Mouse (Mus musculus) brown adipose tissue, adult 24 weeks (tissue): Measurements from ENCODE around the gene Vps51. TPM values are rescaled to one million over a fixed set of nuclear protein-coding genes. Genes with fewer than 3 reads are reported as not detected.

Source experiments
- H3K27ac ChIP-seq: fragments of 200-500 bp; replicated peaks from 2 replicates; pipeline ENCODE4 v1.5.1; 2012; ENCODE audit warnings: low read depth, mild to moderate bottlenecking, low read length
- H3K4me1 ChIP-seq: fragments of 200-500 bp; 2 replicates; pipeline ENCODE4 v1.6.1; 2012; ENCODE audit warnings: low read length, mixed read lengths; ENCODE audit not compliant: control insufficient read depth, insufficient read depth, insufficient read length
- H3K4me3 ChIP-seq: fragments of 200-500 bp; 2 replicates; pipeline ENCODE4 v1.5.1; 2012; ENCODE audit warnings: low read depth, mild to moderate bottlenecking, low read length, moderate library complexity; ENCODE audit not compliant: insufficient read depth
- polyA plus RNA-seq: library from polyadenylated mRNA; stranded (reverse); fragments of >200 nt; gene quantifications from 2 replicates; pipeline ENCODE4 v1.2.4, GENCODE M21; 2012; ENCODE audit not compliant: missing spikeins, insufficient read depth, insufficient read length

The Vps51 gene
- polyA plus RNA-seq, 1 experiment: 25.8 TPM

DNA sequence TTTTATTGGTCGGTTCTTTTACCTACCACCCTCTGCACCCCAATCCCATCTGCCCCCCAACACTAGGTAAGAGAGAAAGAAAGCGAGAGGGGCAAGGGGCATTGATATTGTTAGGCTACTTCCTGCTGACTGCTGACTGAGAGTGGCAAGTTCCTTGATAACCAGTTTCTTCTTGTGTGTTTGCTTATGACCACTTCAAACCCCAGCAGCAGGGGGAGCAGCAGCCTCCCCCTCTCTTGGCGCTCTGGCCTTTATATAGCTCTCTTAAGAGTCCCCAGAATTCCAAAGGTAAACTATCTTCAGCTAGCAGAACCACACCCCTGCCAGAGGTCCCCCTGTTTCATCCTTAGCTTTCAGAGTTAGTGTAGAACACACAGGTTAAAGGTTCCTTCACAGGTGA, 56.8 kb downstream of the Vps51 start:
- Histone ChIP-seq H3K4me1 (no peaks in the 10 kb centered on the region), H3K4me3 (no peak overlapping the region), H3K27ac (no peak overlapping the region)

DNA sequence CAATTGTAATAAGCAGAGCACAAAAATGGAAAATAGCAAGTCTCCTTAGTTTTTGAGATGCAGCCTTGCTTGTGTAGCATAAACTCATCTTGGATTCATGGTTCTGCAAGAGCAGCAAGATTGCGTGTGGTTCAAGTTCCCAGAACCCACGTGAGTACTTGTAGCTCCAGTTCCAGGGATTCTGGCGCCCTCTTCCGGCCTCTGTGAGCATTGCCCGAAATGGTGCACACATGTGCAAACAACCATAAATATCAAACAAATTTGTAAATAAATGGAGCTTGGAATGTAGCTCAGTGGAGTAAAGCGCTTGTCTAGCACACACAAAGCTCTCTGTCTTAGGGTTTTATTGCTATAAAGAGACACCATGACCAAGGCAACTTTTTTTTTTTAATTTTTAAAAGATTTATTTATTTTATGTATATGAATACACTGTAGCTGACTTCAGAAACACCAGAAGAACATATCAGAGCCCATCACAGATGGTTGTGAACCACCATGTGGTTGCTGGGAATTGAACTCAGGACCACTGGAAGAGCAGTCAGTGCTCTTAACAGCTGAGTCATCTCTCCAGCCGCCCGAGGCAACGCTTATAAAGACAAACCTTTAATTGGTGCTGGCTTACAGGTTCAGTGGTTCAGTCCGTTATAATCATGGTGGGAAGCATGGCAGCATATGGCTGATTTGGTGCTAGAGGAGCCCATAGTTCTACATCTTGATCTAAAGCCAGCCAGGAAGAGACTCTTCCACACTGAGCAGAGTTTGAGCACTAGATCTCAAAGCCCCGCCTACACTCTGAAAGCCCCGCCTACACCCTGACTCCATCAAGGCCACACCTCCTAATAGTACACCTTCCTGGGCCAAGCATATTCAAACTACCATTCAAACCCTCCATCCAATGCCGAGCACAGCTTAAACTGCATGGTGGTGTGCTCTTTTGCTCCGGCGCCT, 58.6 kb downstream of the Vps51 start:
- 0 out of 2 replicates have a peak, but pooled peaks cover 6% of the 10 kb centered on the region for H3K4me1 ChIP-seq
- no peak overlapping the region for H3K4me3 ChIP-seq
- no peak overlapping the region for H3K27ac ChIP-seq

Other genes with a start within 250 kb of the Vps51 start
- gene Frmd8, start 202.0 kb downstream of the Vps51 start, polyA plus RNA-seq: 6.6 and 7.0 TPM in 2 replicates
- 2.3 and 2.4 TPM in 2 replicates for gene Slc25a45, start 199.4 kb downstream of the Vps51 start, polyA plus RNA-seq
- gene Tigd3, start 183.1 kb downstream of the Vps51 start, polyA plus RNA-seq: not detected in 2 replicates
- gene Dpf2, start 164.2 kb downstream of the Vps51 start, polyA plus RNA-seq: 22.6 and 36.6 TPM in 2 replicates
- 4.0 and 5.4 TPM in 2 replicates for gene Cdc42ep2, start 152.4 kb downstream of the Vps51 start, polyA plus RNA-seq
- gene Pola2, start 113.0 kb downstream of the Vps51 start, polyA plus RNA-seq: 6.5 and 7.0 TPM in 2 replicates
- gene Slc22a20, start 91.1 kb downstream of the Vps51 start, polyA plus RNA-seq: not detected in 2 replicates
- gene Capn1, start 61.3 kb downstream of the Vps51 start, polyA plus RNA-seq: 14.2 and 15.9 TPM in 2 replicates
- 14.8 and 17.4 TPM in 2 replicates for gene Syvn1, start 30.7 kb downstream of the Vps51 start, polyA plus RNA-seq
- gene Mrpl49, start 19.4 kb downstream of the Vps51 start, polyA plus RNA-seq: 53.6 and 56.4 TPM in 2 replicates
- 701 and 753 TPM in 2 replicates for gene Fau, start 19.4 kb downstream of the Vps51 start, polyA plus RNA-seq
- 9.8 and 11.3 TPM in 2 replicates for gene Znhit2, start 16.0 kb downstream of the Vps51 start, polyA plus RNA-seq
- gene Tm7sf2, start 8.9 kb downstream of the Vps51 start, polyA plus RNA-seq: 7.3 and 15.5 TPM in 2 replicates
- gene Tmem262, start 2.8 kb upstream of the Vps51 start, polyA plus RNA-seq: not detected in 2 replicates
- gene Gm28374, start 5.0 kb upstream of the Vps51 start, polyA plus RNA-seq: not detected in 2 replicates
- gene Zfpl1, start 7.7 kb upstream of the Vps51 start, polyA plus RNA-seq: 14.0 and 20.5 TPM in 2 replicates
- gene Cdca5, start 7.8 kb upstream of the Vps51 start, polyA plus RNA-seq: not detected in 2 replicates
- gene AC131692.1, start 17.2 kb upstream of the Vps51 start, polyA plus RNA-seq: not detected in 2 replicates
- not detected in 2 replicates for gene Naaladl1, start 28.6 kb upstream of the Vps51 start, polyA plus RNA-seq
- gene Sac3d1, start 41.4 kb upstream of the Vps51 start, polyA plus RNA-seq: 5.7 and 6.8 TPM in 2 replicates
- 13.3 and 13.6 TPM in 2 replicates for gene Snx15, start 51.1 kb upstream of the Vps51 start, polyA plus RNA-seq
- gene Batf2, start 63.8 kb upstream of the Vps51 start, polyA plus RNA-seq: 1.2 TPM in 1 of 2 replicates, not detected in the other
- gene Arl2, start 64.3 kb upstream of the Vps51 start, polyA plus RNA-seq: 45.8 and 62.3 TPM in 2 replicates
- gene Majin, start 107.2 kb upstream of the Vps51 start, polyA plus RNA-seq: not detected in 2 replicates
- not detected in 2 replicates for gene Gpha2, start 149.1 kb upstream of the Vps51 start, polyA plus RNA-seq
- gene Ppp2r5b, start 158.6 kb upstream of the Vps51 start, polyA plus RNA-seq: 33.0 and 41.3 TPM in 2 replicates
- gene Atg2a, start 164.4 kb upstream of the Vps51 start, polyA plus RNA-seq: 9.6 and 9.9 TPM in 2 replicates
- gene Ehd1, start 199.5 kb upstream of the Vps51 start, polyA plus RNA-seq: 39.6 and 42.8 TPM in 2 replicates
- 2.5 and 2.8 TPM in 2 replicates for gene Cdc42bpg, start 229.2 kb upstream of the Vps51 start, polyA plus RNA-seq